Mouse (Mus musculus) telencephalon, adult 2 months (tissue): ENCODE data around the gene Abi1.
"Not testable (repeated sequence)": the region's sequence is repeated elsewhere in the genome, so short reads cannot be mapped to it uniquely, and the experiment has no call there.

Experiments
- DNase-seq: peaks from one replicate; pipeline ENCODE4 v3.0.0-alpha.2; 2011; ENCODE audit warnings: low read depth, low spot score

Abi1 gene

GRCm38 (mm10) chr2:23030631-23031030 lies 9.4 kb downstream of the Abi1 start:
- no peak for DNase-seq

GRCm38 (mm10) chr2:23028826-23029225 lies 11.2 kb downstream of the Abi1 start:
- DNase-seq: no peak

GRCm38 (mm10) chr2:23026379-23026778 lies 13.7 kb downstream of the Abi1 start:
- no peak for DNase-seq

GRCm38 (mm10) chr2:23023714-23024282 lies 16.2 kb downstream of the Abi1 start:
- DNase-seq: no peak

- no peak for DNase-seq
Observed at GRCm38 (mm10) chr2:23023023-23023422, 17.0 kb downstream of the Abi1 start.

DNA sequence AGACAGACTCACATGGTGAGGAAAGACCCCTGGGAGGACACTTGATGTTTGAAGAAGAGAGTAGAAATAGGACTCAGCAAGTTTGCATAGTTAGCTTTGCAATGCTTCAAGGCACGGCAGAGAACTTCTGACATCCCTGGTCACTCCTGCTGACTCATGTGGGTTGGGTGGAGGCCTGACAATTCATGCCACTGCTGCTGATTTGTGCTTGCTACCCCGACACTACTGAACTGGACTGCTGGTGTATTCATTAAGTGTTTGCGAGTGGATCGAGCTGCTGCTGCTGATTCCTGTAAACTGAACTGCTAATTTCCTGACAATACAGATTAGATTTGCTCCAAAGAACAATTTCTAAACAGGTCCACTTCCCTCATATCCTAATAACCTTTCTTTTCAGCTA lies 18.3 kb downstream of the Abi1 start:
- no peak for DNase-seq

GRCm38 (mm10) chr2:23021320-23021719 lies 18.7 kb downstream of the Abi1 start:
- no peak for DNase-seq

DNA sequence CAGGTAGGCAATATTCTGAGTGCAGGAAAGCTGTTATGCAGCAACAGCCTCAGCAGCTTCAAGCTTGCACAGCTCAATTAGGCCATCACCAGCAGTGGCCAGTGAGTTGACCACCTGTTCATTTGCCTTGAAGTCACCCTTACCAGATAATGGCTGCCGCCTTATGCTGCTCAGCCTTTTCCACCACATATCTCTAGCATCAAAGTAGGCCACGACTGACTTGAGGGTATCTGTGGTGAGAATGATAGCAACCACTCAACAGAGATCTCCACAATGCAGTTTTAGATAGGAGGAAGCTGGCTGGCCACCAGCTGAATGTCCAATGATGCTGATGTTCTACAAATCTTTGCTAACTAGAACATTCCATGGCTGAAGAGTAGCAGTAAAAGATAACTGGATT lies 20.9 kb downstream of the Abi1 start:
- no peak for DNase-seq

- DNase-seq: no peak
Observed at GRCm38 (mm10) chr2:23016121-23016520, 23.9 kb downstream of the Abi1 start.

- DNase-seq: no peak
Observed at GRCm38 (mm10) chr2:23015335-23015734, 24.7 kb downstream of the Abi1 start.

DNA sequence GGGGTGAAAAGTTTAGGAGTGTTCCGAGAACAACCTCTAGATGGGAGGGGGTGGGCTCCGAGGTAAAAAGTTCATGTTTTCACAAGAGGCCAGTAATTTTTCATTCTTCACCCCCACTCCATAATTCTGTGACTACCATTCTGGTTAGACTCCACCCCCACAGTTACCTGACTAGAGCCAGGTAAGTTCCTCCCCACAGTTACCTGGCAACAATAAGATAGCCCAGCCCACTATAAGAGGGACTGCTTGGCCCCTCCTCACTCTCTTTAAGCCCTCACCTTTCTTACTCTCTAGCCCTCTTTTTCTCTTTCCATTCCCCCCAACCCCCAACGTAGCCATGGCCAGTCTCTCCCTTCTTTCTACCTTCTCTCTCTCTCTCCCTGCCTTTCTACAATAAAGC lies 25.1 kb downstream of the Abi1 start:
- not testable (repeated sequence) for DNase-seq

GRCm38 (mm10) chr2:23008256-23008655 lies 31.8 kb downstream of the Abi1 start:
- no peak for DNase-seq

DNA sequence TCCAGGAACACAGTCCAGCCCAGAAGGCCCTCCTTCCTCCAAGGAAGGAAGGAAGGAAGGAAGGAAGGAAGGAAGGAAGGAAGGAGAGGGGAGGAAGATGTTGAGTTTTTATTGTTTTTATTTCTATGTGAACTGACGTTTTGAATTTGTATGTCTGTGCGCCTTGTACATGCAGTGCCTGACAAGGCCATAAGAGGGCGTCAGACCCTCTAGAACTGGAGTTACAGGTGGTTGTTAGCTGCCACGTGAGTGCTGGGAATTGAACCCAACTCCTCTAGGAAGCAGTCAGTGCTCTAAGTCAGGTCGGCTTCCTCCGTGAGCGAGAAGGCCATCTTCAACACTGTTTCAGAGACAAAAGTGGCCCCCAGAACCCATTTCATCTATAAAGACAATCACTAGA lies 32.5 kb downstream of the Abi1 start:
- no peak for DNase-seq

GRCm38 (mm10) chr2:23007149-23007548 lies 32.9 kb downstream of the Abi1 start:
- no peak for DNase-seq

GRCm38 (mm10) chr2:23006219-23006618 lies 33.8 kb downstream of the Abi1 start:
- no peak for DNase-seq

- DNase-seq: no peak
Observed at GRCm38 (mm10) chr2:23002637-23003036, 37.4 kb downstream of the Abi1 start.

- DNase-seq: no peak
Observed at GRCm38 (mm10) chr2:22999620-23000019, 40.4 kb downstream of the Abi1 start.

GRCm38 (mm10) chr2:22998804-22999203 lies 41.2 kb downstream of the Abi1 start:
- no peak for DNase-seq

- no peak for DNase-seq
Observed at GRCm38 (mm10) chr2:22998015-22998414, 42.0 kb downstream of the Abi1 start.

GRCm38 (mm10) chr2:22996071-22996470 lies 44.0 kb downstream of the Abi1 start:
- no peak for DNase-seq

DNA sequence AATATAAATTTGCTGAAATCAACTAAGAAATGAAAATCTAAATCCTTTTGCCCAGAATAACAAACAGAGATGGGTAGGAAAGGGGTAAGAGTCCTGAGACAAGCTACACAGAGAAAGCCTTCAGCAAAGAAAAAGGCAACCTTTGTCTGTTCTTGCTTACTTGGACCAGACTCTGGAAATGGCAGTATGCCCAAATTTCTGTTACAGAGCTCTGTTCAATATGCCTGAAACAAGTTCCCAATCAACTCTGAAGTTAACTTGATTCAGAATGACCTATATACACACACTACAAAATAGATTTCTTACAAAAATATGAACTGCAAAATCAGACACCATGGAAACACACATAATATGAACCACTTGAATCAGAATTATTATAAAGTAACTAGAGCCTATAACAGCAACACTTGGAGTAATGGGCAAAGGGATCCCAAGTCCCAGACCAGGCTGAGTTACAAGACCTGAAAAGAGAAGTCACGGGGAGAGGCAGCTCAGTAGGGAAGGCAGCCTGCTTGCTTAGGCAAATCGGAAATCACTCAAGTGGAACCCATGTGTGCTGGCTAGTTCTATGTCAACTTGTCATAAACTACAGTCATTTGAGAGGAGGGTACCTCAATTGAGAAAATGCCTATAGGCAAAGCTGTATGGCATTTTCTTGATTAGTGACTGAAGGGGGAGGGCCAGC lies 53.9 kb downstream of the Abi1 start:
- peak; percentile 40 for DNase-seq

- DNase-seq: no peak
Observed at GRCm38 (mm10) chr2:22977387-22977973, 62.6 kb downstream of the Abi1 start.

- no peak for DNase-seq
Observed at GRCm38 (mm10) chr2:22962970-22963369, 77.1 kb downstream of the Abi1 start.
